Mouse (Mus musculus): ENCODE results near the gene Atp6v0d1. TPM values are rescaled to one million over a fixed set of nuclear protein-coding genes. Genes with fewer than 3 reads are reported as not detected.
A peak's percentile ranks its signal among the peaks of the same experiment; 100 is the strongest.

The Atp6v0d1 gene
- polyA plus RNA-seq, 1 experiment, result not detected

DNA sequence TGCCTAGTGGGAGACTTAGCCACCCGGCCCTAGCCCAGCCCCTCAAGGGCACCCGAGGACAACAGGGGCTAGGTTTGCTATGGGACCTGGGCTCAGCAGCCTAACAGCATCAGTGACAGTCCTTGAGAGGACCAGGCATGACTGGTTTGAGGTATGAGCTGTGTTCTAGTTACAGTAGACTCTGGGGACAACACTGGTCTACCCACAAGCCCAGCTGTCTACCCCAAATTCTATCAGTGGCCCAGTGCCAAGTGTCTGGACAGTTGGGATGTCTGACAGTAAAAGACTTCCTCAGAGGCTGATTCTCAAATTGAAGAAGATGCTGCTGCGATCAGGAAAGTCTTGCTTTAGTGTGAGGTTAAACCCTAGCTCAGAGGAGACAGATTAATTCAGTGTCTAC lies 20.6 kb downstream of the Atp6v0d1 start:
- Histone ChIP-seq H3K4me1 (ENCODE audit: control insufficient read depth, insufficient read depth, low read length) (peaks cover 21% of the 10 kb centered on the region), H3K4me3 (ENCODE audit: insufficient read depth, low read depth, low read length) (no peak overlapping the region), H3K27ac (ENCODE audit: insufficient read depth, low read depth, low read length) (0 out of 2 replicates have a peak overlapping the region, but pooled peaks have one; percentile 12)
- 55% methylated on average over 3 of the region's 3 CpGs for WGBS
- TF ChIP-seq CTCF (IDR thresholded peaks at IDR 0.05; ENCODE audit: insufficient read depth, low read depth, low read length) (no peak), POLR2A (IDR thresholded peaks at IDR 0.05; ENCODE audit: insufficient read depth, low read depth, low read length) (no peak)

DNA sequence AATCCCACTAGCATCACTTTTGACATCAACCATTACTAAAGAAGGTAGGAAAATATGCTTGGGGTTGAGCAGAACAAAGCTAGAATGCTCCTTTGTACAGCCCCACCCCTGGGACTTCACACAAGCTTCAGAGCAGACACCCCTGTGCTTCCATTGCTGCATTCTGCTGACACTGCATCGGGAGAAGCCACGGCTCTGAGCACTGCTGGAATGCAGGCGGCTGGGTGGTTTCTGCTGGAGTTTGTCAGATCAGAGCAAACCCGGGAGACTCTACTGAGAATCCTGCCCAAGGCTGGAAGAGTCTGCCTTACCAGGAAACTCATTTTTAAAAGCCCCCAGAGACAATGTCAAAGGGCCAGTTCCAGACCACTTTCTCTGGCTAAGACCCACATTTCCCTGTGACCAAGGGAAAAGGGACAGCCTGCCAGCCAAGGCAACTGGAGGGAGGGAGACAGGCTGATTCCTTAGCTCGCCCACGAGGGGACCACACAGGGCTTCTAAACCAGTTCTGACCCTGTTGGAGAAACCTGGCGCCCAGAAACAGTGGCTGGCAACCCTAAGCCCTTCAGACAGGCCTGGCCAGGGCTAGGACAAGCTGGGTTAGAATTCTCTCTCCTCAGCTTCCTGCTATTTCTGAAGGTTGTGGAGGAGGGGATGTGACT lies 21.2 kb downstream of the Atp6v0d1 start:
- Histone ChIP-seq H3K27ac (ENCODE audit: insufficient read depth, low read depth, low read length) (0 out of 2 replicates have a peak overlapping the region, but pooled peaks have one; percentile 12), H3K4me1 (ENCODE audit: control insufficient read depth, insufficient read depth, low read length) (peaks cover 21% of the 10 kb centered on the region), H3K4me3 (ENCODE audit: insufficient read depth, low read depth, low read length) (no peak overlapping the region)
- TF ChIP-seq POLR2A (IDR thresholded peaks at IDR 0.05; ENCODE audit: insufficient read depth, low read depth, low read length) (no peak), CTCF (IDR thresholded peaks at IDR 0.05; ENCODE audit: insufficient read depth, low read depth, low read length) (no peak)
- 26% methylated on average over 7 of the region's 7 CpGs for WGBS

GRCm38 (mm10) chr8:105543703-105544102 lies 22.1 kb downstream of the Atp6v0d1 start:
- TF ChIP-seq POLR2A (IDR thresholded peaks at IDR 0.05; ENCODE audit: insufficient read depth, low read depth, low read length), result no peak
- H3K27ac ChIP-seq (ENCODE audit: insufficient read depth, low read depth, low read length), result no peak overlapping the region
- H3K4me1 ChIP-seq (ENCODE audit: control insufficient read depth, insufficient read depth, low read length), result peaks cover 21% of the 10 kb centered on the region
- WGBS, result 38% methylated on average over 1 of the region's 1 CpGs
- no peak overlapping the region for H3K4me3 ChIP-seq (ENCODE audit: insufficient read depth, low read depth, low read length)

GRCm38 (mm10) chr8:105542808-105543207 lies 23.0 kb downstream of the Atp6v0d1 start:
- no peak for TF ChIP-seq CTCF (IDR thresholded peaks at IDR 0.05; ENCODE audit: insufficient read depth, low read depth, low read length)
- no peak for TF ChIP-seq POLR2A (IDR thresholded peaks at IDR 0.05; ENCODE audit: insufficient read depth, low read depth, low read length)
- WGBS, result 94% methylated on average over 2 of the region's 2 CpGs
- Histone ChIP-seq H3K27ac (ENCODE audit: insufficient read depth, low read depth, low read length) (no peak overlapping the region), H3K4me1 (ENCODE audit: control insufficient read depth, insufficient read depth, low read length) (peaks cover 21% of the 10 kb centered on the region), H3K4me3 (ENCODE audit: insufficient read depth, low read depth, low read length) (no peak overlapping the region)

DNA sequence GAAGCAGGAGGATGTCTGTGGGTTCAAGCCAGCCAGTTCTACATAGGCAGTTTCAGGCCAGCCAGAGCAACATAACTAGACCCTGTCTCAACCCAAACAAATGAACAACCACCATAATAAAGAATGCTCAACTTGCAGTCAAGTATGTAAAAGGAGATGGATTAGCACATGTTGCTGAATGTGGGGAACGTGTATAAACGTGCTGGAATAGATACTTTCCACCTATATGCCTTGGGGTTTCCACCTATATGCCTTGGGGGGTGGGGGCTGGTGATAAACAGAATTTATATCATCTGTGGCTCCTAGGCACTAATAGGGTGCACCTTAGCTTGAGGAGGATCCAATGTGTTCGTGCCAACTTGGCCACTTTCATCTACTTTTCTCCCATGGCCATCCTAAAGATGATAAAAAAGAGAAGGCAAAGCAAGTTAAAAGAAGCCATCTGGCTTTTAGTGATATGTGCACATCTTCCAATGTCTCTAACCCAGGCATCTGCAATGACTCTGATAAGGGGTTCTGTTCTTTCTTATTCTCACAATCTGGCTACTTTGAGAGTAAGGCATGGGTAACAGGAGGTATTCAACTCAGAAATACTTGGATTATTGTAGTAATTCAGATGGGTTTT lies 23.7 kb downstream of the Atp6v0d1 start:
- WGBS, result 90% methylated on average over 3 of the region's 3 CpGs
- Histone ChIP-seq H3K4me1 (ENCODE audit: control insufficient read depth, insufficient read depth, low read length) (peaks cover 24% of the 10 kb centered on the region), H3K4me3 (ENCODE audit: insufficient read depth, low read depth, low read length) (no peak overlapping the region), H3K27ac (ENCODE audit: insufficient read depth, low read depth, low read length) (no peak overlapping the region)
- TF ChIP-seq CTCF (IDR thresholded peaks at IDR 0.05; ENCODE audit: insufficient read depth, low read depth, low read length) (no peak), POLR2A (IDR thresholded peaks at IDR 0.05; ENCODE audit: insufficient read depth, low read depth, low read length) (no peak)

DNA sequence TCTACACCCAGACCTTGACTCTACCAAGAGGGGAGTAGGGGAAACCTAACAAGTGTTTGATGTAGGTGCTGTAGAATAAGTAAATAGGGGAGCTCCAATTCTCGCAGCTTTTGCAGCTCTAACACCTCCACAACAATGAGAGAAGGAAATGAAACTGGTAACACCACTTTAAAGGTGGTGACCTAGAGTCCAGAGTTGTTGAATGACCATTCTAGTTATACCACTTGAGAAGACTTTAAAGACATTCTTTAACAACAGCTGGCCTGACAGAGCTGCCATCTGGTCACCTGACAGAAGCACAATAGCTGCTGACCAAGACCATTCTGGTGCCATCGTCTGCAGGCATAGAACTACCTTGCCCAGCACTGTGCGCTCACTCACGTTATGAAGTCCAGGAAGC lies 26.9 kb downstream of the Atp6v0d1 start:
- Histone ChIP-seq H3K4me1 (ENCODE audit: control insufficient read depth, insufficient read depth, low read length) (peaks cover 15% of the 10 kb centered on the region), H3K27ac (ENCODE audit: insufficient read depth, low read depth, low read length) (no peak overlapping the region), H3K4me3 (ENCODE audit: insufficient read depth, low read depth, low read length) (no peak overlapping the region)
- WGBS, result 83% methylated on average over 4 of the region's 4 CpGs
- TF ChIP-seq CTCF (IDR thresholded peaks at IDR 0.05; ENCODE audit: insufficient read depth, low read depth, low read length), result no peak
- TF ChIP-seq POLR2A (IDR thresholded peaks at IDR 0.05; ENCODE audit: insufficient read depth, low read depth, low read length), result no peak

DNA sequence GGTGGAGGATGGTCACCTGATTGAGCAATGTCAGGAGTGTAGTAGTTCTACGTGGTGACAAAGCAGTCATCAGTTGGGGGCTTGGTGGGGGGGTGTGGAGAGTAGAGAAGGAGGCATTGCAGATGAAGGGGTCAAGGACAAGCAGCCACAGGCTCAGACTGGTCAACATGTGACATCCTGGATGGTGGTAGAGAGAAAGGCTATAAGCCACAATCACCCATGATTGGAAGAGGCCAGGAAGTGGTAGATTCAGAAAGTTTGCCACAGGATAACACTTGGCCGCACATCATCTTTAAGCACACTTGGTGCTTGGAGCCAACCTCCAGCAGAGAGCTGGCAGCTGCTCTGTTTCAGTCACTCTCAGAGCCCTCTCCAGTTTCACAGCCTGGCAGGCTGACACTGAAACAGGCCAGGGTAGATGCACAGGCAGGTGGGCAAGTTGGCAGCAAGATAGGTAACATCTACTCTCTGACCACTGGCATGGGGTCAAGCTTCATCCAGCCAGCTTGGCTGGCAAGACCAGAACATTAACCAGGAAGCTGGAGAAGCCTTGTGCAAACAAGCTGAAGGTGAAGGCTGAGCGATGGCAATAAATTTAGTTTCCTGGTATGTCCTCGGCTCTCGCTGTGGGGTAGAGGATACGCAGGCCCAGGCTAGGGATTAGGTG lies 28.7 kb downstream of the Atp6v0d1 start:
- WGBS, result 81% methylated on average over 6 of the region's 6 CpGs
- H3K4me3 ChIP-seq (ENCODE audit: insufficient read depth, low read depth, low read length), result no peak overlapping the region
- TF ChIP-seq CTCF (IDR thresholded peaks at IDR 0.05; ENCODE audit: insufficient read depth, low read depth, low read length) (no peak), POLR2A (IDR thresholded peaks at IDR 0.05; ENCODE audit: insufficient read depth, low read depth, low read length) (no peak)
- peaks cover 17% of the 10 kb centered on the region for H3K4me1 ChIP-seq (ENCODE audit: control insufficient read depth, insufficient read depth, low read length)
- H3K27ac ChIP-seq (ENCODE audit: insufficient read depth, low read depth, low read length), result no peak overlapping the region

DNA sequence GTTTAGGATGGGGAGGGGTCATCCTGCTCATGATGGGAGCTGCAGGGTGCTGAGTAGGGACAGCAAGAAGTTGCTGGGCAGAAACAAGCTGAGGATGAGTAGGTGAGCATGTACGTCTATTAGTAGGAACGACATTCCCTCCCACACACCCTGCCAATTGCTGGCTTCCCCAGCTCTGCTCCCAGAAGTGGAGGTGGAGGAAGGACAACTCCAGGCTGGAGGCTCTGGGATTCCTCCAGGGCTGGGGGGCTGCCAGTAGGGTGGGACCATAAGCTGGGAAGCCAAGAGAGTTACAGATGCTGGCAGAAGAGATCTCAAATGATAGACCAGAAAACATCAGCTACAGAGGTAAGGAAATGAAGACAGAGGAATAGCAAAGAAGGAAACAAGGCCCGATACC lies 29.3 kb downstream of the Atp6v0d1 start:
- no peak for TF ChIP-seq CTCF (IDR thresholded peaks at IDR 0.05; ENCODE audit: insufficient read depth, low read depth, low read length)
- no peak for TF ChIP-seq POLR2A (IDR thresholded peaks at IDR 0.05; ENCODE audit: insufficient read depth, low read depth, low read length)

DNA sequence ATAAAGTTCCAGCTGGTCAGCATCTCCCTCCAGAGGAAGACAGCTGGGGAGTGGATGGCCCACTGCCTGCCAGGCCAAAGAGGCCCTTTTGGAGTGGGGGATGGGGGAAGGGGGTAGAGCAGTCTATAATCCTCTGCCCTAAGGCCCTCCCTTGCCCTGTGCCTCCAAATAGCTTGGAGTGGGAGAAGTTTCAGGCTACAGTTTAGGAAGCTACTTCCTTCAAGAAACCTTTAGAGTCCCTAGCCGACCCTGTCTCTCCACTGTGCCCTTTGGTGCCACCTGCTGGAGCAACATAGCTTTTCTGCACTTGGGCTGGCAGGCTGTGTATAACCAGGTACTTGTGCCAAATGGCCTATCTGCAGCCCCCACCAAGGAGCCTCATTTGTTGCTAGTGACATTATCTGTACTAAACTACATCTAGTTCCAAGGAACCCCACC lies 31.9 kb downstream of the Atp6v0d1 start:
- Histone ChIP-seq H3K27ac (ENCODE audit: insufficient read depth, low read depth, low read length) (no peak overlapping the region), H3K4me3 (ENCODE audit: insufficient read depth, low read depth, low read length) (no peak overlapping the region), H3K4me1 (ENCODE audit: control insufficient read depth, insufficient read depth, low read length) (peaks cover 17% of the 10 kb centered on the region)
- TF ChIP-seq CTCF (IDR thresholded peaks at IDR 0.05; ENCODE audit: insufficient read depth, low read depth, low read length) (no peak), POLR2A (IDR thresholded peaks at IDR 0.05; ENCODE audit: insufficient read depth, low read depth, low read length) (no peak)
- WGBS, result 0% methylated on average over 1 of the region's 1 CpGs

More for the DNA sequence above, 29.3 kb downstream of the Atp6v0d1 start:
- H3K27ac ChIP-seq (ENCODE audit: insufficient read depth, low read depth, low read length), result no peak overlapping the region
- H3K4me1 ChIP-seq (ENCODE audit: control insufficient read depth, insufficient read depth, low read length), result peaks cover 17% of the 10 kb centered on the region
- H3K4me3 ChIP-seq (ENCODE audit: insufficient read depth, low read depth, low read length), result no peak overlapping the region
- 53% methylated on average over 3 of the region's 3 CpGs for WGBS

All from olfactory bulb, adult 2 months (tissue).